Mouse (Mus musculus): ENCODE data around the gene Gm8094. TPM values are rescaled to one million over a fixed set of nuclear protein-coding genes. Genes with fewer than 3 reads are reported as not detected.
"Not testable (repeated sequence)": the region's sequence is repeated elsewhere in the genome, so short reads cannot be mapped to it uniquely, and the experiment has no call there.

The Gm8094 gene
- total RNA-seq (2021) = not detected
- long read RNA-seq, experiment 1 = 0 reads
- long read RNA-seq, experiment 2 = 0 reads

DNA sequence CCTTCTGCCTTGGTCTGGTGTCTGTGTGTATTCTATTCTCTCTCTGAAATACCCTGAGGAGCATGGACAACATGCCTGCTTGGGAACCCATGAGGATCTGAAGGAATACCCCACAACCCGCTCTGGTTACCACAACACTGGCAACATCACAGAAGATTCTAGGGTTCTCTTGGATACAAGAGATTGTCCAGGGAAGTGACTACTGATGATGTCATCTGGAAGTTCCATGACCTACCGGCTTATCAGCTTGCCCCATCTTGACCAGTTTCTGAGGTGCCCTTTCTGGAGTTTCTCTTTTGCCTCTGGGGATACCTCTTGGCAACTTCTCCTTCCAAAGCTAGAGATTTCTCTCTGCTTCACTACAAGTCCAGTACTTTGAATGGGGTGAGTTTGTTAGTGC is at the start of gene Gm8094:
Gm8094 (minus strand) TSS at position 101 of the 400 bp plus-strand sequence.
- not testable (repeated sequence) for DNase-seq

DNA sequence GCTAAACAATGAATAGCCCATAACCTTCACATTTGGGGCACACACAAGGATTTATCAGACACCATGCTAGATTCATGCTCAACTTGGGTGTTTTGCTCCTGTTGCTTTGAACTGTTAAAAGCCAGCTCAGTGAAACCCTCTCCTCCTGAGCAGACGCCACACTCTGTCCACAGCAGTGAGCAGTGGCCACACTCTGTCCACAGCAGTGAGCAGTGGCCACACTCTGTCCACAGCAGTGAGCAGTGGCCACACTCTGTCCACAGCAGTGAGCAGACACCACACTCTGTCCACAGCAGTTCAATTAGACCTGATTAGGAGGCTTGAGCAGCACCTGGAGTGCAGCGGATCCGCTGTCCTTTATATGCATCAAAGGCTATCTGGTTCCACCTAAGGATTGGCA is 43.2 kb upstream of the Gm8094 start:
- not testable (repeated sequence) for DNase-seq

DNA sequence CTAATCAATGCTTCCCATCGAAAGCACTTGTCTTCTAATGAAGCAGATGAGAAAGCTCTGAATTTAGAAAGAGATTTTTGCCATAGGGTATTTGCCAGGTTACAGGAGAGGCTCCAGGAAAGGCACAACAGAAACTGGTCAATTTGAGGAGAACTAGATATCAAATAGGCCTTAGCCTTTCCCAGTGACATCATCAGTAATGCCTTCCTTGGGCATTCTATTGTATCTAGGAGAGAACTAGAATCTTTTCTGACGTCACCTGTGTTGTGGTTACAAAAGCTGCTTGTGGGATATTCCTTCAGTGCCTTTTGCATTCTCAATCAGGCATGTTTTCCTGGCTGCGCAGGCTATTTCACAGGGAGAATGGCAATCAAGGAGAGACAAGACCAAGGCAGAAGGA is 23.9 kb upstream of the Gm8094 start, which contains the start of gene Gm8104:
Gm8104 (plus strand) TSS at position 301 of the 400 bp plus-strand sequence.
- DNase-seq = not testable (repeated sequence)

DNA sequence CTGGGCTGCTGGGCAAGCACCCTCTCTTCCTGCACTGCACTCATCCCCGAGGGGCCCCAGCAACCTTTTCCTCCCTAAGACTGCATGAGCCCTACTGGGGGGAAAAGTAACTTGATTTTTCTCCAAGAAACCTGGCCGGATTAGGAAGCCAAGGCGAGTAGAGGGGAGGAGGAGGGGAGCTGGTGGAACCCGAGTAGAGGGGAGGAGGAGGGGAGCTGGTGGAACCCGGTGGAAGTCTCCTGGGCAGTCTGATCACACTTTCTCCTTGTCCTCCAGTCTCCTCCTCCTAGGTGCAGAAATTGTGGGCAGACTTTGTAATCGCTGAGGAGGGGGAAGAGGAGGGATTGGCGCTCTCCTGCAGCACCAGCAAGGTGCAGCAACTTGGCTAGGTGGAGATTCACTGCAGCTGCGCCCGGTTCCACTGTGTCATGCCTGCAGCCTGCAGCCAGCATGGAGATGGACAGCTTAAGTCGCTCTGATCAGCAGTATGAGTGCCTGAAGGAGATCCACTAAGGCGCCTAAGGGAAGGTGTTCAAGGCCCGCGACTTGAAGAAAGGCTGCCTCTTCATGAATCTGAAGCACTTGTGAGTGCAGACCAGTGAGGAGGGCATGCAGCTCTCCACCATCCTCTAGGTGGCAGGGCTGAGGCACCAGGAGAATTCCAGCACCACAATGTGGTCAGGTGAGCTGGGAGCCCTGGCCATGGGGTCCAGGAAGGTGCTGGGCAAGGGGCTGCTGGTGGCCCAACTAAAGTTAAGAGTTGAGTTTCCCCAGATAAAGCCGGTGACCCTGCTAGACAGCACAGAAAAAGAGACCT is 12.9 kb upstream of the Gm8094 start:
- DNase-seq = not testable (repeated sequence)

DNA sequence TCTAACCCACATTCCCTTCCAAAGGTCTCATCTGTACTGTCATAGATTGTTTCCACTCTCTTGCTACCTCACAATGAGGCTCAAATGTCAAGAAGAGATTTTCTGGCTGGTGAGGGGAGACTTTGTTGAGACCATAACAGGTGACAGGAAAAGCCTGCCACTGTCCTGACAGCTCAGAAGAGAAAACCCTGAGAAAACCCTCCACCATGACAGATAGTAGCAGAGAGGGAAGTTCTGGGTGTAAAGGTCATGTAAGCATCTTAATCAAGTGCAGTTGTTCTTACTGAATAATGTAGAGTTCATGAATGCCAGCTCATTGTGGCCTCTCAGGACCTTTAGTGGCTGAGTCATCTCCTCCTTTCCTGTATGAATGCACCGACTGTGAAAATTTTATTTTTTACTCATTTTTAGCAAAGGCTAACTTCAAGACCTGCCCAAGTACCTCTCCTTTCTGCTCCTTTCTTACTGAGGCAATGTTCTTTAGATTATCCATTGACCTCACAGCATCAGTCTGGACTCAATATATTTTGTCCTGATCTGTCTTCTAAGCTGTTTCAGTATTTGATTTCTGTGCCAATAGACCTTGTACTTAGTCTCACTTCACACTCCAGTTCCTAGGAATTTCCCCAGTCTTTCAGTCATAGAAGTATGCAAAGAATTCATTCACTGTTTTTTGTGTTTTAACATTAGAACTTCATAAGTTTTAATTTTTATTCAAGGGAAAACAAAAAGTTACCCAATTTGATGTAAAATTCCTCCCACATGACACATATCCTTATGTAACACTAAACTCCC is 8.7 kb upstream of the Gm8094 start:
- DNase-seq = not testable (repeated sequence)

DNA sequence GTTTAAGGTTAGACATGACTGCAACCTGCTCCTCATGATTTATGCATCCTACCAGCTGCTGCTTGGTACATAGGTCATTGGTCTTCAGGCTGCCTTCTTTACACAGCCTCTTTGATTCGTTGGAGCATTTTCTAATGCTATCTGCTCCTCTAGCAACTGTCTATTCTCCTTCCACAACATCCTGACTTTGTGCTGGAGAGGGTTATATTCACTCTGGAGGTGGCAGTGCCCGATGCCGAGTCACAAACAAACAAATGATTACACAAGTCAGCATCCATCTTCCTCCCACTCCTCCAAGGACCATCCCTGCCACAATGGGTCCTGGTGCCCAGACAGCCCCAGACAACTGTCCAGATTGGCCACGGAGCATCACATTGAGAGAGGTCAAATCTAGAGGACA is 16.3 kb downstream of the Gm8094 start:
- not testable (repeated sequence) for DNase-seq

DNA sequence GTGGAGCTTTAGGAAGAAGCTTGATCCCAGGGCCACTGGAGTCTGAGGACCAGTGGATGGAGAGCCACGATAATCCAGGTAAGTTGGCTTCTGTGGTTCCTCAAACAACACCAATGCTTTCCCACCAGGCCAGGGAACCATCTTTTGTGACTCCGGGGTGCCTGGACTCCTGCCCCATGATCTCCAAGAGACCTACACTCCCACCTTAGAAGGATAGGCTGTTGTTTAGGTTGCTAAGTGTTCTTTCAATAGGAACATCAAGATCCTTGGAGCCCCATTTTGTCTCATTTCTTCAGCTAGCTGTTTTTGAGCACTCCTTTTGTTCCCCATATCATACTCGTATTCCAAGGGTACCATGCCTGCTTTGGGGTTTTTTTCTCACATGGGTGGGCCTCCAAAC is 18.4 kb downstream of the Gm8094 start:
- DNase-seq = not testable (repeated sequence)

Other genes starting within 250 kb of the Gm8094 start
- not detected for gene Gm21977, start 223.2 kb downstream of the Gm8094 start, total RNA-seq (2021)
- gene Gm8082, start 83.0 kb downstream of the Gm8094 start, total RNA-seq (2021) = not detected
- not detected for gene Gm10376, start 61.0 kb downstream of the Gm8094 start, total RNA-seq (2021)
- not detected for gene Gm8104, start 24.0 kb upstream of the Gm8094 start, total RNA-seq (2021)
- not detected for gene Gm7233, start 103.2 kb upstream of the Gm8094 start, total RNA-seq (2021)
- gene Gm8122, start 158.7 kb upstream of the Gm8094 start, total RNA-seq (2021) = not detected
- not detected for gene Gm8126, start 182.0 kb upstream of the Gm8094 start, total RNA-seq (2021)
- not detected for gene Gm9732, start 198.4 kb upstream of the Gm8094 start, total RNA-seq (2021)
- gene Gm8127, start 217.2 kb upstream of the Gm8094 start, total RNA-seq (2021) = not detected